Mouse (Mus musculus): ENCODE results near the gene Gin1. TPM values are rescaled to one million over a fixed set of nuclear protein-coding genes. Genes with fewer than 3 reads are reported as not detected.

The Gin1 gene
- polyA plus RNA-seq, 1 experiment from 2014 or later: 15.4 TPM

Other genes starting within 250 kb of the Gin1 start
- gene D1Ertd622e, start 108.1 kb upstream of the Gin1 start, polyA plus RNA-seq (2015; fragmentation: Nextera tagmentation; extraction: Ambion mirVana): 17.8 and 20.5 TPM in 2 replicates
- gene Ppip5k2, start 239 bp downstream of the Gin1 start, polyA plus RNA-seq (2015; fragmentation: Nextera tagmentation; extraction: Ambion mirVana): 32.1 and 35.1 TPM in 2 replicates

Measured in intestine, embryonic 16.5 days (tissue).